Mouse (Mus musculus): ENCODE results near the gene Cldn13.

DNA sequence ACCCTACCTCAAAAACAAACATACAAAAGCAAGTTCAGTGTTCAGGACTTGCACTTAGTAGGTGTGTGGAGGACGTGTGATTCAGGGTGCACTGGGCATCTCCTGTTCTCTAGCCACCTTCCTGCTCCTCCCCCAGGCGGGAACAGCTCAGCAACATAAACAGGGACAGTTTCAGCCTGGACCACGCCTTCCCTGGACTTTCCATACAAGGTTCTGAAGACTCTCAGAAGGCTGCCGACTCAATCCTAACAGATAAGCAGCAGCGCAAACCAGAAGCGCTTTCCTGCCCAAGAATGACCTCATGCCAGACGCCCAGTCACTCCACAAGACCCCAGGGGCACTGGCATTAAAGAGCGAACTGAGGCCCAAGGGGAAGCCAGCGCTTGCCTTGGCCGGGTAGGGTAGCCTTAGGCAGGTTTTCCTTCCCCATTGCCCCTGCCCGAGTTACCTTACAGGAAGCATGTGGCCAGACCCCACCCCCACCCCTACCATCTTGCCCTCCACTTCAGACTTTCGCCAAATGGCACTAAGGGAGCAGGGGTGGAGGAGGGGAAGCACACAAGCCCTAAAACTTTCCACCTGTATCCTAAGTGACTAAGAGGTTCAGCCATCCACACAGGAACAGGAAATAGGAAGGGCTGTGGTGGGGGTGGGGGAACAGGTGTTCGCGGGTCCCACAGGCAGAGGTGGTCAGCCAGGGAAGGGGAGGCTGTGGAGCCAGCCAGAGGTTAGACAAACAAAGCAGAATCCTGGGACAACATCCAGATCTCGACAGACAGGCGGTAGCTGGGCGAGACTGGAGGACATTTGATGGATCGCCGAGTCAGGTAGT lies 35.9 kb upstream of the Cldn13 start:
- no peak for TF ChIP-seq EP300 (IDR thresholded peaks at IDR 0.05; ENCODE audit: low read depth)
- TF ChIP-seq CTCF (IDR thresholded peaks at IDR 0.05; ENCODE audit: low read depth), result no peak

Measured in liver, postnatal 0 days (tissue).